In the genomic region with DNA sequence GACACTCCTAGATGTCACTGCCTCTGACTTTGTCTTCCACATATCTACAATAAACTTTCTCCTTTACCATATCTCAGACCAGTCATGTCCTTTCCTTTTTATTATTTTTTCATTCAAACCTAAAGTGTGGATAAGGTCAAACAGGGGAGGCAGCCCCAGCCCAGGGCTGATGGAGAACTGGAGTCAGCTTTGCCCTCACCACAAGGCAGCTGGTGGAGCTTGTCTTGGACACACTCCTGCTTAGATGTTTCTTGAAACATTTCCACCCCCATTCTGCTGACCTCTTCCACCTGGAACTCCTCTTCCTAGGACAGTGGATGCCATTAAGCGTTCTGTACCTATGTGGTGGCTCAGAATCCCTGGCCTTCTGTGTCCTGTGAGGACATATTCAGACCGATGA, we compare ENCODE assay signal across 12 mouse cellular contexts.
DNase-seq lines count a peak whose midpoint lies in the region; ATAC-seq and TF ChIP-seq lines count a peak whose summit lies in the region.
"Had no signal": no experiment of that assay in that cellular context is flagged by ENCODE, and none has a peak within 500 bp of the region (broad histone marks: within the 10 kb centered on the region; RNA-seq: fewer than 3 reads in every experiment).

No protein-coding gene starts in this region.

- intact Hi-C loops in left cerebral cortex, postnatal 14 days (cut with DNase I), result no loop called here

- no peak overlapping the region for H3K4me2 ChIP-seq in heart, embryonic 12.5 days
- no peak overlapping the region for H3K4me2 ChIP-seq in kidney, embryonic 16.5 days (replicated peaks; ENCODE audit: low read depth, low read length)
- H3K4me2 ChIP-seq in embryonic facial prominence, embryonic 13.5 days, result 0 out of 2 replicates have a peak overlapping the region, but pooled peaks have one; percentile 2
- H3K4me2 ChIP-seq in myocyte (ENCODE audit: low read depth), result peak overlapping the region; percentile 31
- H3K4me2 ChIP-seq: liver, embryonic 15.5 days had no signal

- no peak for ATAC-seq in heart, embryonic 12.5 days (ENCODE audit: insufficient number of reproducible peaks, low FRiP score)
- no peak for ATAC-seq in kidney, embryonic 16.5 days (ENCODE audit: low FRiP score, low TSS enrichment)
- no peak for ATAC-seq in embryonic facial prominence, embryonic 13.5 days (ENCODE audit: insufficient number of reproducible peaks, insufficient read depth, low FRiP score, low TSS enrichment, low read depth)

- no peaks in the 10 kb centered on the region for H3K79me2 ChIP-seq in myocyte (ENCODE audit: control insufficient read depth, insufficient read depth)

- 85% methylated on average over 2 of the region's 2 CpGs for WGBS in heart, embryonic 12.5 days
- WGBS in kidney, embryonic 16.5 days, result 70% methylated on average over 2 of the region's 2 CpGs
- 92% methylated on average over 2 of the region's 2 CpGs for WGBS in embryonic facial prominence, embryonic 13.5 days

- peak overlapping the region; percentile 61; the same call in 1 of the 2 replicates for H3K27ac ChIP-seq in heart, embryonic 12.5 days (ENCODE audit: poor library complexity, severe bottlenecking)
- H3K27ac ChIP-seq in kidney, embryonic 16.5 days (ENCODE audit: low read length), result peak overlapping the region; percentile 89
- H3K27ac ChIP-seq in embryonic facial prominence, embryonic 13.5 days, result peak overlapping the region; percentile 88
- H3K27ac ChIP-seq: liver, embryonic 15.5 days had no signal

- H3K4me1 ChIP-seq in heart, embryonic 12.5 days (replicated peaks), result peaks cover 47% of the 10 kb centered on the region
- peaks cover 55% of the 10 kb centered on the region for H3K4me1 ChIP-seq in kidney, embryonic 16.5 days (ENCODE audit: insufficient read depth, low read length)
- peaks cover 63% of the 10 kb centered on the region for H3K4me1 ChIP-seq in embryonic facial prominence, embryonic 13.5 days

- no peak overlapping the region for H3K4me3 ChIP-seq in heart, embryonic 12.5 days
- no peak overlapping the region for H3K4me3 ChIP-seq in kidney, embryonic 16.5 days (ENCODE audit: low read length)
- H3K4me3 ChIP-seq in embryonic facial prominence, embryonic 13.5 days, result no peak overlapping the region
- no peak overlapping the region for H3K4me3 ChIP-seq in myocyte
- H3K4me3 ChIP-seq: forebrain, embryonic 10.5 days; liver, embryonic 15.5 days; megakaryocyte, embryonic 14.5 days had no signal

- H3K36me3 ChIP-seq in heart, embryonic 12.5 days, result no peaks in the 10 kb centered on the region
- no peaks in the 10 kb centered on the region for H3K36me3 ChIP-seq in kidney, embryonic 16.5 days (ENCODE audit: insufficient read depth, low read length)
- H3K36me3 ChIP-seq in embryonic facial prominence, embryonic 13.5 days, result no peaks in the 10 kb centered on the region
- no peaks in the 10 kb centered on the region for H3K36me3 ChIP-seq in myocyte (ENCODE audit: control insufficient read depth, insufficient read depth)
- H3K36me3 ChIP-seq: forebrain, embryonic 10.5 days; liver, embryonic 15.5 days had no signal

- no peak overlapping the region for H3ac ChIP-seq in myocyte (ENCODE audit: control insufficient read depth, insufficient read length)

- DNase-seq in heart, postnatal 4 days, result no peak
- DNase-seq in kidney, postnatal 36 days, result no peak
- no peak for DNase-seq in spleen, postnatal 14 days (ENCODE audit: low spot score in 2 of 2)
- DNase-seq in left cerebral cortex, postnatal 14 days (ENCODE audit: low spot score in 2 of 2), result no peak
- DNase-seq: thymus, adult 18-20 months had no signal

- H3K27me3 ChIP-seq in heart, embryonic 12.5 days (replicated peaks), result no peaks in the 10 kb centered on the region
- no peaks in the 10 kb centered on the region for H3K27me3 ChIP-seq in kidney, embryonic 16.5 days (ENCODE audit: insufficient read depth, low read length)
- no peaks in the 10 kb centered on the region for H3K27me3 ChIP-seq in embryonic facial prominence, embryonic 13.5 days
- H3K27me3 ChIP-seq in myocyte (ENCODE audit: control insufficient read depth, insufficient read depth, insufficient read length), result no peaks in the 10 kb centered on the region
- H3K27me3 ChIP-seq: liver, embryonic 15.5 days; megakaryocyte, embryonic 14.5 days had no signal

- no peaks in the 10 kb centered on the region for H3K9me3 ChIP-seq in heart, embryonic 12.5 days (replicated peaks)
- no peaks in the 10 kb centered on the region for H3K9me3 ChIP-seq in kidney, embryonic 16.5 days (ENCODE audit: low read length)
- H3K9me3 ChIP-seq in embryonic facial prominence, embryonic 13.5 days, result no peaks in the 10 kb centered on the region
- H3K9me3 ChIP-seq: forebrain, embryonic 10.5 days; liver, embryonic 15.5 days; megakaryocyte, embryonic 14.5 days had no signal

- no peak overlapping the region for H3K9ac ChIP-seq in heart, embryonic 12.5 days
- H3K9ac ChIP-seq in kidney, embryonic 16.5 days (replicated peaks; ENCODE audit: low read length), result no peak overlapping the region
- H3K9ac ChIP-seq in embryonic facial prominence, embryonic 13.5 days, result no peak overlapping the region
- H3K9ac ChIP-seq: liver, embryonic 15.5 days had no signal

- no peak for TF ChIP-seq POLR2A in myocyte (IDR thresholded peaks at IDR 0.05; ENCODE audit: insufficient read length, low read depth)

TF ChIP-seq in myocyte, 11 proteins besides CTCF, POLR2A, EP300 and RAD21:
- TF ChIP-seq TCF12 (IDR thresholded peaks at IDR 0.05; ENCODE audit: insufficient read depth, poor library complexity, severe bottlenecking) (no peak), MAX (IDR thresholded peaks at IDR 0.05; ENCODE audit: low read depth) (no peak), SRF (IDR thresholded peaks at IDR 0.05; ENCODE audit: control insufficient read depth, insufficient read length, low read depth) (no peak), MYOD1 (IDR thresholded peaks at IDR 0.05; ENCODE audit: control insufficient read depth in 1 of 3, insufficient read length in 2 of 3, low read depth in 2 of 3) (peak in 2 of 3 experiments; percentile 59 to 62), USF1 (IDR thresholded peaks at IDR 0.05; ENCODE audit: low read depth) (no peak), E2F4 (IDR thresholded peaks at IDR 0.05; ENCODE audit: insufficient read depth) (no peak), CEBPB (IDR thresholded peaks at IDR 0.05; ENCODE audit: insufficient read depth, poor library complexity, severe bottlenecking) (no peak), MYOG (IDR thresholded peaks at IDR 0.05; ENCODE audit: control insufficient read depth in 1 of 3, insufficient read depth in 1 of 3, insufficient read length in 2 of 3, low read depth in 2 of 3) (no peak)

Comparison
In these comparisons a context has a peak if more than half of its experiments do, and no peak if none do; other contexts are left out.
1. H3K4me2 ChIP-seq: peak in embryonic facial prominence, embryonic 13.5 days (single experiment) and myocyte (single experiment); none in heart, embryonic 12.5 days (single experiment) and kidney, embryonic 16.5 days (single experiment).
2. Peak in every context shown above with its lines, with median percentiles within 50 percentile points of each other: H3K27ac ChIP-seq.